Mouse (Mus musculus): ENCODE results near the gene Rbm20.
"Not testable (repeated sequence)": the region's sequence is repeated elsewhere in the genome, so short reads cannot be mapped to it uniquely, and the experiment has no call there.

Rbm20 gene

GRCm38 (mm10) chr19:53676718-53677634 is at the start of gene Rbm20:
Rbm20 (plus strand) TSS chr19:53677306.
- peak; percentile 66 for DNase-seq

GRCm38 (mm10) chr19:53638041-53638440 is 39.1 kb upstream of the Rbm20 start:
- no peak for DNase-seq

- peak; percentile 8 for DNase-seq
These were observed 38.4 kb upstream of the Rbm20 start for GRCm38 (mm10) chr19:53638727-53639126.

- DNase-seq, result peak; percentile 28
These were observed 33.0 kb upstream of the Rbm20 start for GRCm38 (mm10) chr19:53644020-53644595.

GRCm38 (mm10) chr19:53647301-53647700 is 29.8 kb upstream of the Rbm20 start:
- DNase-seq, result no peak

- DNase-seq, result no peak
These were observed 29.1 kb upstream of the Rbm20 start for GRCm38 (mm10) chr19:53648056-53648455.

GRCm38 (mm10) chr19:53648802-53649236 is 28.3 kb upstream of the Rbm20 start:
- peak; percentile 81 for DNase-seq

- peak; percentile 7 for DNase-seq
These were observed 27.7 kb upstream of the Rbm20 start for GRCm38 (mm10) chr19:53649361-53649760.

- peak; percentile 29 for DNase-seq
These were observed 27.3 kb upstream of the Rbm20 start for GRCm38 (mm10) chr19:53649802-53650201.

GRCm38 (mm10) chr19:53650921-53651320 is 26.2 kb upstream of the Rbm20 start:
- DNase-seq, result no peak

GRCm38 (mm10) chr19:53652267-53652666 is 24.8 kb upstream of the Rbm20 start:
- no peak for DNase-seq

GRCm38 (mm10) chr19:53653624-53654467 is 23.3 kb upstream of the Rbm20 start:
- peak; percentile 72 for DNase-seq

- DNase-seq, result not testable (repeated sequence)
These were observed 20.7 kb upstream of the Rbm20 start for GRCm38 (mm10) chr19:53656443-53656842.

GRCm38 (mm10) chr19:53657437-53657836 is 19.7 kb upstream of the Rbm20 start:
- DNase-seq, result no peak

- DNase-seq, result no peak
These were observed 16.2 kb upstream of the Rbm20 start for GRCm38 (mm10) chr19:53660722-53661420.

- no peak for DNase-seq
These were observed 15.0 kb upstream of the Rbm20 start for GRCm38 (mm10) chr19:53661938-53662722.

- DNase-seq, result no peak
These were observed 12.3 kb upstream of the Rbm20 start for GRCm38 (mm10) chr19:53664831-53665230.

- DNase-seq, result no peak
These were observed 11.7 kb upstream of the Rbm20 start for GRCm38 (mm10) chr19:53665391-53665790.

GRCm38 (mm10) chr19:53666708-53667107 is 10.4 kb upstream of the Rbm20 start:
- no peak for DNase-seq

- no peak for DNase-seq
These were observed 8.3 kb upstream of the Rbm20 start for GRCm38 (mm10) chr19:53668821-53669220.

- no peak for DNase-seq
These were observed 6.4 kb upstream of the Rbm20 start for GRCm38 (mm10) chr19:53670625-53671141.
